Mouse (Mus musculus) E14TG2a.4 (cell line): Measurements from ENCODE around the gene Pik3r2.

ENCODE experiments used
- CTCF ChIP-seq: conservative IDR thresholded peaks from 2 replicates; pipeline ENCODE4 v1.5.1; 2014; ENCODE audit warnings: low read length
- NANOG ChIP-seq: IDR thresholded peaks from 2 replicates; pipeline ENCODE4 v1.6.1; 2014; ENCODE audit warnings: borderline replicate concordance, low read length, mixed read lengths

DNA sequence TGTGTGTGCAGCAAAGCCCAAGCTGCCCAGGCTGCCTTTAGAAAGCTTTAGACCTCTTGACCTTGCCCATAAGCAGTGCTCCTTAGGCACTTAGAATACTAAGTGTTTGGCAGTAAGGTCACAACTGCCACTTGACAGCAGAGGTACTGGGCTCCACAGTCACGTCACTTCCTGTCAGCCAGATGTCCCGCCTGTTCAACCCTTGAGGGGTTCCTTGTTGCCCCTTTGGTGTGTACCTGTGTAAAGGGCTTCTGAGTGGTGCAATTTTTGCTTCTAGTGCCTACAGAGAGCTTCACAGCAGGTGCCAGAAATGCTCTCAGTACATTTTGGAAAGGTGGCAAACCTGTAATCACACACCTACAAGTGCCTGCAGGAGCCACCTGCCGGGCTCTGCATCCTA lies 38.3 kb downstream of the Pik3r2 start:
- TF ChIP-seq CTCF (no peak), NANOG (no peak)
